Mouse (Mus musculus) cortical plate, adult 2 months (tissue): ENCODE results near the gene Lrrc7. TPM values are rescaled to one million over a fixed set of nuclear protein-coding genes. Genes with fewer than 3 reads are reported as not detected.

Experiments
- H3K27ac ChIP-seq: fragments of 200-500 bp; 2 replicates; pipeline ENCODE4 v1.5.1; 2012; ENCODE audit warnings: low read length, control low read depth, inconsistent platforms; ENCODE audit not compliant: insufficient read depth
- H3K4me1 ChIP-seq: fragments of 200-500 bp; 2 replicates; pipeline ENCODE4 v1.6.1; 2011; ENCODE audit warnings: low read length; ENCODE audit not compliant: control insufficient read depth, insufficient read depth
- H3K4me3 ChIP-seq: fragments of 200-500 bp; 2 replicates; pipeline ENCODE4 v1.5.1; 2011; ENCODE audit warnings: mild to moderate bottlenecking, low read length, control low read depth; ENCODE audit not compliant: insufficient read depth
- CTCF ChIP-seq: fragments of 200-500 bp; IDR thresholded peaks from 2 replicates; pipeline ENCODE4 v1.5.1; 2011; ENCODE audit warnings: mild to moderate bottlenecking, control low read depth, low read length; ENCODE audit not compliant: insufficient read depth; ENCODE audit errors: extremely low read depth
- POLR2A ChIP-seq: fragments of 200-500 bp; IDR thresholded peaks from 2 replicates; pipeline ENCODE4 v1.6.1; 2011; ENCODE audit warnings: mild to moderate bottlenecking, low read length, control low read depth; ENCODE audit not compliant: insufficient read depth; ENCODE audit errors: extremely low read depth
- polyA plus RNA-seq: library from polyadenylated mRNA; depleted of rRNA; stranded (reverse); fragments of >200 nt; gene quantifications from 2 replicates; pipeline ENCODE4 v1.2.3, GENCODE M21; 2012

The Lrrc7 gene
- polyA plus RNA-seq, 1 experiment = 19.1 TPM

DNA sequence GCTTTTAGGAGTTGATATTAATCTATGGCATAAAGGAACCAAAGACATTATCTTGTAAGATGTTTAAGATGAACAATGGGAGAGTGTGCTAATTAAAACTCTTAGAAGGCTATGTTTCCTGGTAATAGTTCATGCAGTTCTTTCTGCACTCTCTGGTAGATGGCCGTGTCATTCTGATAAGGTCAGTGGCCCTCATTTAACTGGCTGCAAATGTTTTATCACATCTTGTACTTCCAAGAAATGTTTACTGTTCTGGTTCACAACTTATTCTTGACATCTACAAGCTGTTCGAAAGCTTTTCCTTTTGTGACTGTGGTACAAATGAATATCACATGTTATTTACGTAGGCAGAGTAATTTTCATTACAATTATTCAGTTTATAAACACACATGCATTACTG is 18.5 kb downstream of the Lrrc7 start:
- Histone ChIP-seq H3K4me1 (no peaks in the 10 kb centered on the region), H3K27ac (no peak overlapping the region), H3K4me3 (no peak overlapping the region)
- TF ChIP-seq POLR2A = no peak
- TF ChIP-seq CTCF = no peak

DNA sequence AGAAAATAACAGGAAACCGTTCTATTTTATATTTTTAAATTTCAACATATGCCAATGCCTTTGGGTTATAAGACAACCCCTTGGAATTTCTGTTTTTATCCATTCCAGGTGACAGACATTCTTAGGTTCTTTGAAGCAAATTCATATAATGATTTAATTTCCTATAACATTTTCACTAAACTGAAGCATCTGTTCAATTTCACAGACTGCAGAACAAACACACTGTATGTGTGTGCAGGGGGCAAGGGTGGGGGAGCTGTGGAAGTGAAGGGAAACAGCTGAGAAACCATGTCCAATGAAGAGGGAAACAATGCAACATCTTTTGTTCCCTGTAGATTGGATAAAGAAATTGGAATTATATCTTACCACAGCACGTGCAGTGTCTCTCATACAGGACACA is 29.2 kb downstream of the Lrrc7 start:
- H3K27ac ChIP-seq = no peak overlapping the region
- TF ChIP-seq CTCF = no peak
- no peak for TF ChIP-seq POLR2A
- H3K4me1 ChIP-seq = no peaks in the 10 kb centered on the region

DNA sequence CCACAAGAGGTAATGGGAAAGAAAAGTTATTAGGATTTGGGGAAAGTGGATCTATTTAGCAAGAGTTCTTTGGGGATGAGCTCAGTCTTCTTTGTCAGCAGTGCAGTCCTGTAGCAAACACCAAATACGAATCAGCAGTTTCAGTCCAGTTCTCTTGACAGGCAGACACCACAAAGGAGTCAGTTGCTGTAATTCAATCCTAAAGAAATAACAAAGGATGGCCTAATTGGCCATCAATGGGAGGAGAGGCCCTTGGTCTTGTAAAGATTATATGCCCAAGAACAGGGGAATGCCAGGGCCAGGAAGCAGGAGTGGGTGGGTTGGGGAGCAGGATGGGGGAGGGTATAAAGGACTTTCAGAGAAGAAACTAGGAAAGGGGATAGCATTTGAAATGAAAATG is 33.5 kb downstream of the Lrrc7 start:
- H3K27ac ChIP-seq = no peak overlapping the region
- H3K4me1 ChIP-seq = no peaks in the 10 kb centered on the region
- TF ChIP-seq POLR2A = no peak
- no peak overlapping the region for H3K4me3 ChIP-seq

More for the DNA sequence above, 29.2 kb downstream of the Lrrc7 start:
- H3K4me3 ChIP-seq = no peak overlapping the region

DNA sequence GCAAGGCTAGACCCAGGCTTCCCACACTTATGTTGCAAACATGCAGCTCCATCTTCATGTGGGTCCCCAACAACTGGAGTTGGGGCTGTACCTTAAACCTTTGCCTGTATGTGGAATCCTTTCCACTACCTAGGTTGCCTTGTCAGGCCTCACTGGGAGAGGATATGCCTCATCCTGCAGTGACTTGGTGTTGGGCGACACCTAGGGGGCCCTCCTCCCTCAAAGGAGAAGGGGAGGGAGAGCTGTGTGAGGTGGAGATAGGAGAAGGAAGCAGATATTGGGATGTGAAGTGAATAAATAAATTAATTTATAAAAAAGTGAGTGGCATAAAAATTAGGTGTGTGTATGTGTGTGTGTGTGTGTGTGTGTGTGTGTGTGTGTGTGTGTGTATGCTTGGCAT is 68.3 kb downstream of the Lrrc7 start:
- no peak overlapping the region for H3K4me3 ChIP-seq
- H3K4me1 ChIP-seq = no peaks in the 10 kb centered on the region; the same call in 1 of the 2 replicates
- TF ChIP-seq CTCF (no peak), POLR2A (no peak)
- no peak overlapping the region for H3K27ac ChIP-seq

DNA sequence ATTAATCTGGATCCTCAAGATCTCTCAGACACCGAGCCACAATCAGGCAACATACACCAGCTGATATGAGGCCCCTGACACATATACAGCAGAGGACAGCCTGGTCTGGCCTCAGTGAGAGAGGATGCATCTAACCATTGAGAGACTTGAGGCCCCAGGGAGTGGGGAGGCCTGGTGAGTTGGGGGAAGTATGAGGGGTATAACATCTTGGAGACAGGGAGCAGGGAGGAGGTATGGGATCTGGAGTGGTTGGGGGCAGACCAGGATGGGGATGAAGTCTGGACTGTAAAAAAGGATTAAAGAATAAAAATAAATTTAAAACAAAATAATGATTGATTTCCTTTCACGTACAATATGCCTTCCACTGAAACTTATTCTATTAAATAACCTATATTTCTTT is 82.3 kb downstream of the Lrrc7 start:
- Histone ChIP-seq H3K27ac (no peak overlapping the region), H3K4me1 (no peaks in the 10 kb centered on the region), H3K4me3 (no peak overlapping the region)
- no peak for TF ChIP-seq CTCF
- no peak for TF ChIP-seq POLR2A

DNA sequence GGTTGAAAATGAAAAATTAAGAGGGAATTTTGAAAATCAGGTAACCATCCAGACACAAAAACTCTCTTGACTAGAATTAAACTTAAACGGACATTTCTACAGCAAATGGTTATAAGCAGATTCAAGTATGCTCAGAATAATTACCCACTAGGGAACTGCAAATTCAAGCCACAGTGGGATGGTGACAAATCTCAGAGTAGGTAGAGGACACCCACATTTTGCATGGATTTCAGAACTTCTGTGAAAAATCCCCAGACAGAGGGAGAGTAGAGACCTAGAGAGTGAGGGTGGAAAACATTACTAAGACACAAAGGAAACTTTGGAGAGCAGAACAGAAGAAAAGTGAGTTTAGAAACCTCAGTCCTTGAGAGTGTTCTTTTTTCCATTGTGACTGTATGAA is 161.4 kb downstream of the Lrrc7 start:
- Histone ChIP-seq H3K4me1 (peaks cover 2% of the 10 kb centered on the region; the same call in 1 of the 2 replicates), H3K27ac (no peak overlapping the region), H3K4me3 (no peak overlapping the region)
- TF ChIP-seq POLR2A = no peak
- no peak for TF ChIP-seq CTCF

DNA sequence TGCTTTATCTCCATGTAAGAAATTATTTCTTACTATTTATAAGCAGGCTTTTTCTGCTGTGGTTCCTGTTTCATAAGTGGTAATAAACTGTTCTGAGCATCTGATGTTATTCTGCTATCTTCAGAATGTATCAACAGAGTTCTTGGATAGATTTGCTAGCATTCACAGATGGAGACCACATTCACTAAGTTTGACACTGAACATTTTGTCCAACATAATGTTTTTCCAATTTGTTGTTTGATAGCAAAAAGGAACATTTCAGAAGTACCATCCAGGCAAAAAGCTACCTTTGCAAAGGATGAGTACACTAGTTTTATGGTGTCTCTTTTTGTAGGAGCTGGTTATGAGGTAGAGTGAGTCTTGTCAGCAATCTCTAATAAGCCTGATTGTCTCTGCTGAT is 170.5 kb downstream of the Lrrc7 start:
- Histone ChIP-seq H3K4me3 (no peak overlapping the region), H3K27ac (no peak overlapping the region), H3K4me1 (peaks cover 4% of the 10 kb centered on the region)
- TF ChIP-seq CTCF (no peak), POLR2A (no peak)

DNA sequence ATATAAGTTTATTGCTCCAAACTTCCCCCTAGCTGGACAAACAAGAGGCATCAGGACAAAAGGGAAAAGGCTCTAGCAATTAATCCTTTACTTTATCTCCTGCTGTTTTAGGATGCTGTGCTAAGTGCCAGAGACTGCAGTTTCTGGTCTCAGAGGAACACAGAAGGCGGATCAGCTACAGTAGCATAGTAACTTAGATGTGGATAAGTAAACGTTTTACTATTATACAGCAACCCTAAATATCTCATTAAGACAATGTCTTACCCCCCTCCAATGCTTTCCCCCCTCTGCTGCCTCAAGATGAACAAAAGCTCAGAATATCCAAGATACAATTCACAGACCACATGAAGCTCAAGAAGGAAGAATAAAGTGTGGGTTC is 174.0 kb downstream of the Lrrc7 start:
- Histone ChIP-seq H3K4me1 (no peaks in the 10 kb centered on the region; the same call in 1 of the 2 replicates), H3K4me3 (no peak overlapping the region), H3K27ac (no peak overlapping the region)
- no peak for TF ChIP-seq POLR2A
- no peak for TF ChIP-seq CTCF

DNA sequence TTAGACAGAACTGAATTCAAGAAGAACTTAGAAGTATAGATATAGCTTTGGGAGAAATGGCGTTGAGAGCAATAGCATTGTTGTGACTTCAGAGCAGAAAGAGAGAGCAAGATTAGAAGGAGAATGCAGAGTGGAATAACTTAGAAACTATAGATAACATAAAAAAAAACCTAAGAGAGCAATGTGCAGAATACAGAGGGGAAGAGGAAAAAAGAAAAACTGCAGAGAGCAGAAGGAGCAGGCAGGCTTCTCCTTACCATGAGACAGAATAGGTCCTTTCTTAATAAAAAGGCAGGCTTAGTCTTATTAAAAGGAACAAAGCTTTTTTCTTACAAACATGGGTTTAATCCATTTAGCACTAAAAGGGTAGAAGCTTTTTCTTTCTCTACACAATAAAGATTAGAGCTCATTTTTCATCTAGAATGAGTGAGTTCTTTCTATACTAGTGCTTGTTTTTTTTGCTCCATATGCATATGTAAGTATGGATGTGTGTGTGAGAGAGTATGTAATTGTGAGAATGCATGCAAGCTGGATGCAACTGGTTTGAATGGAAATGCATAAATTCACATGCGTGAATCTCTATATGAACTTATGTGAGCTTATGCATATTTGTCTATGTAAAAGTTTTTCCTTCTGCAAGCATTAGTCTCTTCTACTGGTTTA is 174.5 kb downstream of the Lrrc7 start:
- Histone ChIP-seq H3K27ac (no peak overlapping the region), H3K4me3 (no peak overlapping the region), H3K4me1 (no peaks in the 10 kb centered on the region; the same call in 1 of the 2 replicates)
- TF ChIP-seq CTCF (no peak), POLR2A (no peak)

DNA sequence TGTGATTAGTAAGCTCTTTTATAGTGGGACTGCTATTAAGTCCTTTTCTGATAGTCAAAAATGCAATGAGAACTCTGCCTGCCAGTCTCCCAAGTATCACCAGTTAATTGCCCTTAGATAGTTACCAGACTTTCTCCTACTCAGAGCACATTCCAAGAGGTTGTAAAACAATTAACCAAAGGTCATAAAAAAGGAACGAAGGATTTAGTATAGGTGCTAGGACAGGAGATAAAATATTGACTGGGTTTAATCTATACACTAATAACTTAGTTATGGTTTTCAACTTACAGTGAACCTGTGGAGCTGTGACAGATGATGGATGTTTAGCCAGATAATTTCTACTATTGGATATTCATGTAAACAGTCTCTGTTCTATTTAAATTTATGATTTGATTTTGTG is 175.2 kb downstream of the Lrrc7 start:
- H3K27ac ChIP-seq = no peak overlapping the region
- TF ChIP-seq CTCF (no peak), POLR2A (no peak)

More for the DNA sequence above, 175.2 kb downstream of the Lrrc7 start:
- H3K4me1 ChIP-seq = no peaks in the 10 kb centered on the region; the same call in 1 of the 2 replicates
- H3K4me3 ChIP-seq = no peak overlapping the region
